Mouse (Mus musculus) kidney, postnatal 4 days (tissue): ENCODE measurements at regions not wholly inside any gene's neighbourhood (a gene's known extent, or its start where the extent isn't known, plus 50 kb on each side); places are given as distances from the start of the nearest gene placed in this dataset.

Source experiments
- DNase-seq, 2 experiments: peaks; one replicate each; pipeline ENCODE4 v3.0.0; 2021; ENCODE audit warnings: mixed read lengths in 2 of 2

- DNase-seq: peak in 1 of 2 experiments; percentile 10
These were observed 388.4 kb downstream of the Nedd1 start for GRCm38 (mm10) chr10:92333869-92334268.

DNA sequence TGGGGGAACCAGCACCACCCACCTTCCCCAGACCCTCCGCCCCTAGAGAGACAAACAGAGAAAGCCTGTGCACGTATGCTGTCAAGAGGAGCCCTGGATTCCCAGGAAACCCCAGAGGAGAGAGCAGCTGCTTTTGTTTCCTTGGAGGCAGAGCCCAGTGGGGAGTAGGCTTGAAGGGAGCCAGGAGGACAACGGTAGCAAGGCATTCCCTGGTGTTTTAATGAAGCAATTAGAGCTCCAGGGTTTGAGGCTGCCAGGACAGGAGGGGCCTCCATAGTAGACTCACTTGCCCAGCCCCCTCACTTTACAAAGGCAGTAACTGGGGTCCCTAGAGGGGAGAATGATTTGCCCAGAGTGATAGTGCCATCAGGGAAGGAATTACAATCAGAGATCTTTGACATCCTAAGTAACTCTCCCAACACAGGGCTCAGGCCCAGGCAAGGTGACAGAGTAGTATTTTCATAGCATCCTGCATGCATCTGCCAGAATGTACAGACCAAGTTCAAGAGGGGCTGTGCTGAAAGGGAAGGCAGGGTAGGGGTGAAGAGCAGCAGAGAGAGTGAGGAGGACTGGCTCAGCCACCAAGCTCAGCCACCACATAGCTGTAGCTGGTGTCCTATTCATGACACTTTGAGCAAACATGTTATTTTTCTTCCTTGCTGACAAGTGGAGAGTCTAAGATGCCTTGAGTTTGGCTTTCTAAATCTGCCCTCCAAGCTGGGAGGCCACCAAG lies 389.0 kb downstream of the Nedd1 start:
- no peak for DNase-seq

DNA sequence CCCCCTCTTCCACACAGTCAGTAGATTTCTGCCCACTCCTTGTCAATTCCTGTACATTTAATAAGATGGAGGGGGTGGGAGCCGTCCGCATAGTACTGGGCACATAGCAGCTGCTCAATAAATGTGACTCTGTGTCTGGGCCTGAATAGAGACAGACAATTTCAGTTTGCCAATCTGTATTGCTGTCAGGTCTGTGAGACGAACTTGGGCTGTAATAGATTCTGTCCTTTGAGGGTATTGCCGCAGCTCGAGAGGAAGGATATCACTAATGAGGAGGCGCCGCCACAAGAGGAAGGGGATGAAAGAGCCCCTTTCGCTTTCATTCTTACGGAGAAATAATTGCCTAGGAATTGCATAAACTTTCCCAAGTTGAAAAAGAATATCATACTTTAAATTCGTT lies 392.1 kb downstream of the Nedd1 start:
- DNase-seq: no peak

- no peak for DNase-seq
These were observed 392.6 kb downstream of the Nedd1 start for GRCm38 (mm10) chr10:92329661-92330060.

DNA sequence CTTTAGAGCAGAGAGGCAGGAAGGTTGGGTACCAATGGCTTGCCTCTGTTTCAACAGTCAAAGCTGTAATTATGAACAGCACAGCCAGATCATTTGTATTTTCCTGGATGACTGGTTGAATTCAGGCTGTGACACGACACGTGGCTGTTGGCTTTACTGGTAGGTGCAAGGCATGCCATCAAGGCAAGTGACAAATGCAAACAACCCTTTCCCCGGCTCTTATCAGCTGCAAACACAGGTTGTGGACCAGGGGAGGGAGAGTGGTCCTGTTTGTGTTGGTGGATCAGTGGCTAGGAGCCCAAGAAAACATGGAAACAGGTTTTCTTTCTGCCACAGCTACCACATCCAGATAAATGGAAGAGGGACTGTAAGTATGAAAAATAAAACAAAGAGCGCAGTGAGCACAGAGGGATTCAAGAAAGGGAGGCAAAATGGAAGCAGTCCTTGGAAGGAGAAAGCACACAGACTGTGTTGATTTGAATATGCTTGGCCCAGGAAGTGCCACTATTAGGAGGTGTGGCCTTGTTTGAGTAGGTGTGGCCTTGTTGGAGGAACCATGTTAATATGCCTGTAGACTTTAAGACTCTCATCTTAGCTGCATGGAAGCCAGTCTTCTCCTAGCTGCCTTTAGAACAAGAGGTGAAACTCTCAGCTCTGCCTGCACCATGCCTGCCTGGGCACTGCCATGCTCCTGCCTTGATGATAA lies 396.8 kb downstream of the Nedd1 start:
- no peak for DNase-seq

DNA sequence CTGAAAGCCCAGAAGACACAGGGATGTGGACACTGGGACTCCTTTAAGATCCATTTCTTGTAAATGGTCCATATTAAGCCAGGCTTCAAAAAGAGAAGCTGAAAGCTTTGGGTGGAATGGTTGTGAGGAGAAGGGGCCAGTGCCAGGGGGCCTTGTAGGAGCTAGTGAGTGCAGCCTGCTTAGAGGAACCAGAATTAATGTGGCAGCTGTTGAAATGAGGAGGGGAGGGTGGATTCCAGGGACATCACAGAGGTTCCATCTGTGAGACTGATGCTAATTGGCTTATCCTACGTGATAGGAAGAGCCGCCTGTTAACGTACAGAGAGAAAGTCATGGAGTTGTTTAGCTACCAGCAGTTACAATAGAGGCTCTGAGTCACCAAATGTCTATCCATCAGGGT lies 407.6 kb downstream of the Nedd1 start:
- DNase-seq: no peak

- DNase-seq: no peak
These were observed 409.9 kb downstream of the Nedd1 start for GRCm38 (mm10) chr10:92312278-92312677.

GRCm38 (mm10) chr10:92308643-92309042 lies 413.6 kb downstream of the Nedd1 start:
- DNase-seq: no peak

GRCm38 (mm10) chr10:92307861-92308260 lies 414.4 kb downstream of the Nedd1 start:
- no peak for DNase-seq

DNA sequence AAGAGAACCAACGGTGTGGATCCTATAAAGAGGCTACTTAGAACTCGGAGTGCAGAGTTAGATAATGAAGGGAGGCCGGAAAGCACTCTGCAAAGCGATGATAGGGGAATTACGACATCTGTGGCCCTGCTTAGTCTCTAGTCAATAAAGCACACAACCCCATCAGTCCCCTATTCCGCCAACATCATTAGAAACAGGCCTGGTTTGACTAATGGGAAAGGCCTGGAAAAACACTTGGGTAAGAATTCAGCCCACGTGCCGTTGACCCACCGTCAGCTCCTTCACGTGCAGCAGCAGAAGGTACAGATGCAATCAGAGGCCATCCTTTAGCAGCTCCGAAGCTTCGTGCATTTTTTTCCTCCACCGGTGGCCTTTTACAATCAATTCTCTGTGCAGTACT lies 423.5 kb downstream of the Nedd1 start:
- DNase-seq: no peak

DNA sequence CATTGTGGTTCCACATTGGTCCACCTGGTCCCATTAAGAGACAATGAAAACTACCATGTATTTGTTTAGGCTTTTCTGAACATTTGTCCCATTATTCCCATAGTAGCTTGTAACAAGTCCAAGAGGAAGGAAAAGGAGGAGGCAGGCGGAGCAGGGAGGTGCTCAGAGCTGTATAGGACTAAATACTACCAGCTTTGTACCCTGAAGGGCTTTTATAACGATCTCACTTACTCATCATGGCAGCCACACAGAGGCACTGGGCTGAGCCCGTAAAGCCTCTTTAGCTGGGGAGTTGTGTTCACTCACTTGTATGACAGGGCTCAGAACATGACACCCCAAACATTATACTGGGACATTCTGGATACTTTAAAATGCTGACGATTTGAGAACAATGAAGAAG lies 425.4 kb downstream of the Nedd1 start:
- no peak for DNase-seq

- DNase-seq: peak in 1 of 2 experiments; percentile 8
These were observed 425.9 kb downstream of the Nedd1 start for GRCm38 (mm10) chr10:92296303-92296702.

DNA sequence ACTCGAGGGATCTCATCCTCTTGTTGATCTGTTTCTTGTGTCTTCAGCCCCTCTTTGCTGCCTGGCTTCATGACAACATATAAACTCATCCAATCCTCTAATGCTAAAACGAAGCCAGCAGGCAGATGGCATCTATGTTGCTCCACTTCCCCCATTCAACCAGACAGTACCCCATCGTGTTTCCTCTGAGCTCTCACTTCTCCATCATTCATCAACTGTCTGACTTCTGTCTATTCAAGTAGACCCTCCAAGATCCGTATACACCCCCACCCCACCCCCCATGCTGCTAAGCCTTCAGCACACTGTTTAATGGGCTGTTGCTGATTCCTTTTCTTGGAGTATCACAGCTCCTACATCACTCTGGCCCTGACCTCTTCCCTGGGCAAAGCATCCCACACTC lies 429.0 kb downstream of the Nedd1 start:
- no peak for DNase-seq

GRCm38 (mm10) chr10:92289230-92289629 lies 433.0 kb downstream of the Nedd1 start:
- no peak for DNase-seq

DNA sequence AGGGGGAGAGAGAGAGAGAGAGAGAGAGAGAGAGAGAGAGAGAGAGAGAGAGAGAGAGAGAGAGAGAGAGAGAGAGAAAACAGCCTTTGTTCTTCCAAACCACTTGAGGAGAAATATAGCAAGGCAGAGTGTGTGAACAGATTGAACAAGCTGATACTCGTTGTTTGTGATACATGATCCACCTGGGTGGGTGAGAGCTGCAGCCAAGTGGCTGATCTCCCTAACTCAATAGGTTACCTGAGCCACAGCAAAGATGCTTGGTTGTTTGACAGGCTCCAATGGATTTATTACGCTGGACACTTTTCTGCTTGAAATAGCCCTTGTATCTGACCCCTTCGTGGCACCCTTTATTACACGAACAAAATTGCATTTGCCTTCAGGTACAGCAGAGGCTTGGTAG lies 438.0 kb downstream of the Nedd1 start:
- DNase-seq: no peak

- DNase-seq: no peak
These were observed 444.2 kb downstream of the Nedd1 start for GRCm38 (mm10) chr10:92277981-92278380.

DNA sequence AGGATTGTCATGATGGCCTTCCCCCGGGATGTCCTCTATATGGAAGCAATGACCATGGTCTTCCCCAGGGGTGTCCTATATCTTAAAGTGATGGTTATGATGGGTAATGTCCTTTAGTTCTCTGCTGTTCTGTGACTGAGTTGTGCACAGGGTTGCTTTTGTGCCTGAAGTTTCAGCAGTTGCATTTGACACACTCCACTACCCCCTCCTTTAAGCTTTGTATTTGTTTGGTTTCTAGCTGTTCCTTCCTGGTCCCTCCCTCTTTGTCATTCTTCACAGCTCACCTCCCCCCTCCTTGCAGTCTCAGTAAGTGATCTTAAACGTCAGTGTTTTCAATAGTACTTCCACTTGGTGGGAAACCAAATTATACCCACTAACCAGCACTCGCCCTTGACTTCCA lies 464.4 kb downstream of the Nedd1 start:
- no peak for DNase-seq

GRCm38 (mm10) chr10:92248648-92249047 lies 473.6 kb downstream of the Nedd1 start:
- no peak for DNase-seq

DNA sequence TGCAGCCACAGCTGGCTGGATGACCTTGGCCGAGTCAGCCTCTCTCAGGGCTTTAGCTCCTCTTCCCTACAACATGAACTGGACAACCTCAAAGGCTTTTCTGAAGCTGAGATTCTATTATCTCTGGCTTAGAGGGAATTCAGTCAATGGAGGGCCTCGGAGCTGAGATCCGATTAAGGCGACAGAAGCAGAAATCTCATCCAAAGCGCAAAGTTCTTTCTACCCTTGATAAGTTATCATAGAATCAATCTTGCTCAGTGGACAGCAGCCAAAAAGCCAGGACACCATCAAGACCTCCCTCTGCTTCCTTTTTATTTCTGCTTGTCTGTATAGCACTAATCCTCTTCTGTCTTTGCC lies 474.8 kb downstream of the Nedd1 start:
- DNase-seq: no peak

DNA sequence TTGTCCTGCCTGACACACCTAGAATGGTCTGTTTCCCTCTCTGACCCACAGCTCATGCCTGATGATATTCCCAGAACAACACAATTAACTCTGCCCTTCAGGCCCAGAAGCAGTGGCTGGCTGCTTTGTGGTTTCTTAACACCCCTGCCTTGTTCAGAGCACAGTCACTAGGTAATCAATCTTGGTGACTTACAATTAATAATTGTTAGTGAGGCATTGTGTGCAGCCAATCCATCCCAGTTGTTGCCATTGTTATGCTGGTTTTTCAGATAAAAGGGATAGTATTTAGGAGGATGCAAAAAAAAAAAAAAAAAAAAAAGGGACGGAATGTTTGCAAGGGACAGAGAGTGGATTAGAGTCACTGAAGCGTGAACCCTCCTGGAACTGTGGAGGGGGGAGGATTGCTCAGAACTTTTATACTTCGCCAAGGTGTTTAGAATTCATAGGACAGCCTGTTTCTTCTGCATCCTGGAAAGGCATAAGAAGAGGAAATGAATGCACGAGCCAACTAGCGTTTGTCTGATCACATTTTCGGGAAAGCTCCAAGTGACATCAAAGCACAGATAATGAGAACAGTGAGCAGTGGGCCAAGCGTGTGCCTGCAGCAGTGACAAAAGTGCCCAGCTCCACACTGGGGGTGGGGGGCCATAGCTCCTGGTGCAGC lies 475.3 kb downstream of the Nedd1 start:
- DNase-seq: no peak

GRCm38 (mm10) chr10:92242714-92243440 lies 479.3 kb downstream of the Nedd1 start:
- peak; percentile 34 to 53 for DNase-seq

GRCm38 (mm10) chr10:92237881-92238280 lies 484.3 kb downstream of the Nedd1 start:
- no peak for DNase-seq

DNA sequence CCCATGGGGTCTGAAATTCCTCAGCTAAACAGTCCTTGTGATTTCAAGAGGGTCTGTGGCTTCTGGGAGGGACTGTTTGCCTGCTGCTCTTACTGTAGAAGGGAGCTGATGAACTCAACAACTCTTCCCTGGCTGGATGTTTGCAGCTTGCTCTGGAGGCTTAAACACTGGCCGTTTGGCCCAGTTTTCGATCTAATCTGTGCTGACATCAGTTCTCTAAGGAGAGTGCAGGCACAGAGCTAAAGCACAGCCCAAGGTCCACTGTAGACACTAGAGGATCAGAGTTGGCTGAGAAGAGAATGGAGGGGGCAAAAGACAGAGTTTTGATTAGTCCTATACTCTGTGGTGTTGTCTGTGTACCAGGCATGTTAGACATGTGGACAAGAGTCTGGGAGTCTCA lies 490.1 kb downstream of the Nedd1 start:
- no peak for DNase-seq
